Mouse (Mus musculus) embryonic facial prominence, embryonic 13.5 days (tissue): ENCODE measurements around the gene Zfp109. TPM values are rescaled to one million over a fixed set of nuclear protein-coding genes. Genes with fewer than 3 reads are reported as not detected.
A peak's percentile ranks its signal among the peaks of the same experiment; 100 is the strongest.
"Not testable (repeated sequence)": the region's sequence is repeated elsewhere in the genome, so short reads cannot be mapped to it uniquely, and the experiment has no call there.

Experiments
- ATAC-seq: fragments of 200-750 bp; cut with Nextera tagmentation; 2 replicates; pipeline ENCODE4 v1.8.0; 2017; ENCODE audit warnings: low read depth; ENCODE audit not compliant: insufficient number of reproducible peaks, insufficient read depth, low FRiP score, low TSS enrichment
- H3K27ac ChIP-seq: fragments of 300-500 bp; sonication (generic); 2 replicates; pipeline ENCODE4 v1.5.1; 2015; ENCODE audit warnings: moderate library complexity, mild to moderate bottlenecking, inconsistent platforms
- H3K27me3 ChIP-seq: fragments of 300-500 bp; sonication (generic); 2 replicates; pipeline ENCODE4 v1.6.1; 2015; ENCODE audit warnings: mild to moderate bottlenecking, inconsistent platforms
- H3K36me3 ChIP-seq: fragments of 300-500 bp; sonication (generic); 2 replicates; pipeline ENCODE4 v1.6.1; 2015; ENCODE audit warnings: mild to moderate bottlenecking, inconsistent platforms
- H3K4me1 ChIP-seq: fragments of 300-500 bp; sonication (generic); 2 replicates; pipeline ENCODE4 v1.6.1; 2015; ENCODE audit warnings: inconsistent platforms
- H3K4me2 ChIP-seq: fragments of 300-500 bp; sonication (generic); 2 replicates; pipeline ENCODE4 v1.6.1; 2015; ENCODE audit warnings: moderate library complexity, mild to moderate bottlenecking, inconsistent platforms
- H3K4me3 ChIP-seq: fragments of 300-500 bp; sonication (generic); 2 replicates; pipeline ENCODE4 v1.5.1; 2015; ENCODE audit warnings: mild to moderate bottlenecking, inconsistent platforms
- H3K9ac ChIP-seq: fragments of 300-500 bp; sonication (generic); 2 replicates; pipeline ENCODE4 v1.6.1; 2015; ENCODE audit warnings: mild to moderate bottlenecking, inconsistent platforms
- H3K9me3 ChIP-seq: fragments of 300-500 bp; sonication (generic); 2 replicates; pipeline ENCODE4 v1.6.1; 2016; ENCODE audit warnings: inconsistent platforms
- WGBS: fragments of 180-500 bp; shearing (Covaris S2); methylation state at CpG from one replicate; pipeline ENCODE4 v1.1.7; 2015; ENCODE audit warnings: mixed read lengths; 5-methylcytosine and 5-hydroxymethylcytosine counted together
- polyA plus RNA-seq: library from polyadenylated mRNA; unstranded; fragments of >200 nt; fragmentation: Nextera tagmentation; extraction: Ambion mirVana; gene quantifications from 2 replicates; pipeline ENCODE4 v1.2.1, GENCODE M21; 2015

Zfp109 gene
- 6.1 and 6.4 TPM in 2 replicates for polyA plus RNA-seq

DNA sequence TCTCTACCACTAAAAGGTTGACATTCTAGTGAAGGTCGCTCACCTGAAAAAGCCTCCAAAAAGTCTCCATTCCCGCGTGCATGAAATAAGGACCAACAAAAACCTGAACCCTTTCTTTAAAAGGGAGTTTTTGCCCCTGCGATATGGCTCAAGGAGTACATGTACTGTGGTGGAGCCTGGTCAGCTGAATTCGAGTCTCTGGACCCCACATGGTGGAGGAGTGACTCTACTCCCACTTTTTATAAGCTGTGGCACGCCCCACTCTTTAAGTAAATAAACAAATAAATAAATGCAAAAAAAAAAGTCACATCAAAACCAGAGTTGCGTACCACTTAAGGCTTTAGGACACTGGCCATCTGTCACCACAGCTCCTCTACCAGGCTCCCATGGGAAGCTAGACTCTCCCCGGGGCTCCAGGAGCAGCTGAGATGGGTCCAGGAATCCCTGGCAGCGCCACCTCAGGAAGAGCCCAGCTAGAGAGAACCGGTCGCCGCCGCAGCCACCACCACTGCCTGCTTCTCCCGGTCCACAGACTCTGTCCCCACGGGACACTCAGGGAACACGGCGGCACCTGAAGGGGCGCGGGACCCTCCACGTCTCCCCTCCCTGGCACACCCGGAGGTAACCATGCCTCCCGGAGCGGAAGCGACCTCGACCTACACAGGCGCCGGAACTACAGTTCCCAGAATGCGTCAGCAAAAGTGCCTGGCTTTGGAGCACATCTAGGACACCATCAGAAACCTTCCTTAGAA lies at the start of gene Zfp109:
Gene Zfp109 (minus strand): TSS at position 521 of the 752 bp plus-strand sequence.
- WGBS, result 4% methylated on average over 28 of the region's 28 CpGs

DNA sequence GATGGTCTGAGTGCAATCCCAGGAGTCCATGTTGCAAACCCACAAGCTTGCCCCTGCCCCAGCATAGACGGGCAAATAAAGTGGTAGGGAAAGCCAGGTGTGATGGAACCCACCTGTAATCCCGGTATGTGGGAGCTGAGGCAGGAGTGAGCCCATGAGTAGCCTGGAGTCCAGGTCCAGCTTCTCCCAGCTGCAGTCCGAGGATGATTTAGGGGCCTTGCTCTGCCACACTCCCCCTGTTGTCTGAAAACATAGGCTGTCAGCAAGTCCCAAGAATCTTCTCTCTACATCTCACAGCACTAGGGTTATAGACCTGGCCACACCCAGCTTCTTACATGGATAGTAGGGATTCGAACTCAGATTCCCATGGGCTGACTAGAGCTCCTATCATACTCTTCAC lies 49.6 kb upstream of the Zfp109 start:
- Histone ChIP-seq H3K4me3 (no peak overlapping the region), H3K4me2 (no peak overlapping the region), H3K4me1 (no peaks in the 10 kb centered on the region), H3K9me3 (peaks cover 6% of the 10 kb centered on the region), H3K36me3 (peaks cover 52% of the 10 kb centered on the region), H3K27ac (no peak overlapping the region), H3K27me3 (no peaks in the 10 kb centered on the region), H3K9ac (no peak overlapping the region)
- no peak for ATAC-seq
- WGBS, result 83% methylated on average over 4 of the region's 4 CpGs

More for the DNA sequence above, at the start of gene Zfp109:
- no peaks in the 10 kb centered on the region for H3K9me3 ChIP-seq
- peak within 1 kb of the TSS; percentile 81 for H3K4me3 ChIP-seq
- H3K27ac ChIP-seq, result no peak within 1 kb of the TSS
- peaks cover 7% of the 10 kb centered on the region for H3K4me1 ChIP-seq
- H3K9ac ChIP-seq, result peak within 1 kb of the TSS; percentile 84
- peaks cover 24% of the 10 kb centered on the region for H3K36me3 ChIP-seq
- H3K27me3 ChIP-seq, result no peaks in the 10 kb centered on the region; the same call in 1 of the 2 replicates
- ATAC-seq, result peak; percentile 67; the same call in 1 of the 2 replicates
- H3K4me2 ChIP-seq, result peak within 1 kb of the TSS; percentile 73

DNA sequence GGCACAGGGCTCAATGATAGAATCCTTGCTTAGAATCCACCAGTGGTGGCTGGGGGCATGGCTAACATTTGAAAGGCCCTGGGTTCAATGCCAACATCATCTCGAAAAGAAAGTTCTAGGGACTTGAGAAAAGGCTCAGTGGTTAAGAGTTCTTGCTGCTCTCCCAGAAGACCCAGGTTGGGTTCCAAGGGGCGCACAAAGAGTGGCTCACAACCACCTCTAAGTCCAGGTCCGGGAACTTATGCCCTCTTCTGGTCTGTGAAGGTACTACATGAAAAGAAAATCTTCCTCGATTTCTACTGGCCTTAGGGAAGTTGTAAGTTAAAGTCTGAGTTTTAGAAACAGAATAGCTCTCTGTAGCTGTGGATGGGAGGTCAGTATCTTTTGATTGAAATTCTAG lies 48.7 kb upstream of the Zfp109 start:
- Histone ChIP-seq H3K27ac (no peak overlapping the region), H3K36me3 (peaks cover 44% of the 10 kb centered on the region), H3K4me3 (no peak overlapping the region), H3K27me3 (no peaks in the 10 kb centered on the region), H3K4me1 (no peaks in the 10 kb centered on the region), H3K9ac (no peak overlapping the region), H3K9me3 (peaks cover 1% of the 10 kb centered on the region; the same call in 1 of the 2 replicates), H3K4me2 (no peak overlapping the region)
- 46% methylated on average over 4 of the region's 4 CpGs for WGBS
- ATAC-seq, result no peak

DNA sequence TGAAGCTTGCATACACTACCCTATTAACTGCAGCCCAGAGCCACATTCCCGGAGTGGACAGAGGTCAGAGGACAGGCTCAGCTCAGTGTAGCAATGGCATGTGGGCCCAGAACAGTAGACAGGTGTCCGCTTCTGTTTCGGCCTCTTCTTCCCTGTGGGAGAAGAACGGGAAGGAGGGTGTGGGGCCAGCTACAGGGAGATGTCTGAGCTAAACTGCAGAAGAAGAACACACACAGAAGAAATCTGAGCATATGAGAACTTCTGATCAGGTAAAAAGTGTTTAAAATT lies 43.4 kb upstream of the Zfp109 start:
- H3K27me3 ChIP-seq, result no peaks in the 10 kb centered on the region
- H3K4me3 ChIP-seq, result no peak overlapping the region
- no peak overlapping the region for H3K27ac ChIP-seq
- H3K9me3 ChIP-seq, result no peaks in the 10 kb centered on the region
- peaks cover 16% of the 10 kb centered on the region for H3K36me3 ChIP-seq
- no peak overlapping the region for H3K4me2 ChIP-seq
- ATAC-seq, result no peak
- H3K9ac ChIP-seq, result no peak overlapping the region
- 45% methylated on average over 4 of the region's 4 CpGs for WGBS
- H3K4me1 ChIP-seq, result no peaks in the 10 kb centered on the region

DNA sequence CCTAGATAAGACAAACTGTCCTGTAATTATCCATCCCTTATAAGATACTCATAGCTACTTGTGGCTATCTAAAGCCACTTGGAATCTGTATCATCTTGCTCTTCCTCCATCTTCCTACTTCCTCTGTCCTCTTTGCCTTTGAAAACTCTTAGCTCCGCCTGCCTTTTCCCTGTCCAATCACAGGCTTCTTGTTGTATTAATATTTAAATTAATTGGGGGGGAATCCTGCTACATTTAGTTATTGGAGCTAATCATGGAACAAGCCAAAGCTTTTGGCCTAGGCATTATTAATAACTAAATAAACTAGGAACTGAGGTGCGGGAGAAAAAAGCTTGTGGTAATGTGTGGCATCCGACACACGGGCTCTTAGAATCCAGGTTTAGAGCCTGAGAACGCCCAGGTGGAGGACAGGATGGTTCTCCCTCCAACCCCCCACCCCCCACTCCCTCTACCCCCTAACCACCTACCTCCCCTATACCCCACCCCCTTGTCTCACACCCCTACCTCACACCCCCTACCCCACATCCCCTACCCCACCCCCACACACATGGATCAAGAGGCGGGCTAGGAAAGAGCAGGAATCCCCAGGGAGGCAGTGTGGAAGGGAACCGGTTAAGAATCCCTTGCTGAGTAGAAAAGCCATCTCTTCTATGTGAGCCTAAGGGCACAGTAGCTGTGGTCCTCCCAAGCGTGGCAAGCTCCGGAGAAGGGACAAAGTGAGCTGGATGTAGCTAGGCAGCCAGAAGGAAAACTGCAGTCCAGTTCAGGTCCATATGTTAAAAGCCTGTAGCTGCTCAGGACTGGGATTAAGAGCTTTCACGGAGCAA lies 42.9 kb upstream of the Zfp109 start:
- Histone ChIP-seq H3K36me3 (peaks cover 22% of the 10 kb centered on the region), H3K4me3 (no peak overlapping the region), H3K27ac (no peak overlapping the region), H3K9ac (no peak overlapping the region), H3K9me3 (no peaks in the 10 kb centered on the region), H3K4me1 (no peaks in the 10 kb centered on the region), H3K27me3 (no peaks in the 10 kb centered on the region), H3K4me2 (no peak overlapping the region)
- WGBS, result 50% methylated on average over 10 of the region's 10 CpGs
- no peak for ATAC-seq

DNA sequence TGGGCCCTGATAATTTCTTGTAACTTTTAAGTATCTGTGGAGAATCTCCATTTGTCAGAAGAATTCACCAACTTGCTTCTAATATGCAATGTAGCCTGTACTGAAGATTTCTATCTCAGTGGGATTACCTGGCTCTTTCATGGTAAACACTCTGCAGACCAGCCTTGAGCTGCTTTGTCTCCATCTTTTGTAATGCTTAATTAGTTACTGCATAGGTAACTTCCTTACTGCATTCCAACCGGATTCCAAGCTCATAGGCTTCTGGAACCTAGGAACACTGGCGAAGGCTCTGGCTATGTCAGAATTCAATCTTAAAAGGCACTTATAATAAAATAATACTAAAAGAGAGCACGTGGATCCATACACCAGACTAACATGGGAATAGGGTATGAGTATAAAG lies 41.4 kb upstream of the Zfp109 start:
- not testable (repeated sequence) for H3K4me2 ChIP-seq, H3K4me1 ChIP-seq, H3K9me3 ChIP-seq, H3K9ac ChIP-seq, H3K4me3 ChIP-seq, H3K27me3 ChIP-seq, H3K27ac ChIP-seq, ATAC-seq
- WGBS, result 86% methylated on average over 3 of the region's 3 CpGs
- peaks cover 37% of the 10 kb centered on the region for H3K36me3 ChIP-seq

DNA sequence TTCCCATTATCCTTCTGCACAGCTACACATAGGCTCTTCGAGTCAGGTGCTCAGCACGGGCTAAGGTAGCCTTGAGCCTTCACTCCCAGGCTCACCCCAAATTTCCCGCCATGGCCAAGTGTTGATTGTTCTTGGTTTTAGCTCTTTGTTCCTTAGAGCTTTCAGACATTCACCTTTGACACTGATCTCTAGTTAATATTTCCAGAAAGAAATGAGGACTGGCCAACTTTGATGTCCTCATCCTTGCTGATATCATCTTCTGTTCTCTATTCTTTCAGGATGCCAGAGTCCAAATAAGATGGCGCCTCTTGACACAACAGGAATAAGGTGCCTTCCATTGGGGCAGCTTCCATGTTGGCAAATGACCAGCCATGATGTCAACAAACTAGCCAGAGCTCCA lies 37.1 kb upstream of the Zfp109 start:
- Histone ChIP-seq H3K27ac (no peak overlapping the region), H3K4me1 (peaks cover 4% of the 10 kb centered on the region), H3K9ac (no peak overlapping the region), H3K27me3 (no peaks in the 10 kb centered on the region), H3K36me3 (peaks cover 47% of the 10 kb centered on the region), H3K4me3 (no peak overlapping the region), H3K9me3 (no peaks in the 10 kb centered on the region), H3K4me2 (no peak overlapping the region)
- 92% methylated on average over 4 of the region's 4 CpGs for WGBS
- no peak for ATAC-seq

DNA sequence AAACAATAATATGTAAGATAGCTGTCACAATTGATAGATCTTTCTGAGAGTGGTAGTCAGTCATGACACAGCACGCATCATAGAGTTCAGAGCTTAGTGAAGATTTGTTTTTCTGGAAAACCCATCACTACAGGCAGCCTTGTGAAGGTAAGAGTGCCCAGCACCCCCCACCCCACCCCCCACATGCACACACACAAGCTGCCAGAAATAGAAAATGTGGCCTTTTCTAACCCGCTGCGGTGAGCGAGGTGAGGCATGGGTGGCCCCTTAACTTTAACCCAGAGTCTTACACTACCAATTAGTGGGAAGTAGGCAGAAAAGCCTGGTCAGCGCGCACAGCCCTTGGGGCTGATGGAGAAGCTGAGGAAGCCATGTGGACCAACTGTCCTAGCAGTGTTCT lies 33.8 kb upstream of the Zfp109 start:
- no peak overlapping the region for H3K4me3 ChIP-seq
- no peak overlapping the region for H3K9ac ChIP-seq
- peak overlapping the region; percentile 76 for H3K4me2 ChIP-seq
- no peak for ATAC-seq
- no peak overlapping the region for H3K27ac ChIP-seq
- peaks cover 34% of the 10 kb centered on the region for H3K36me3 ChIP-seq
- peaks cover 4% of the 10 kb centered on the region for H3K4me1 ChIP-seq
- WGBS, result 96% methylated on average over 6 of the region's 6 CpGs
- H3K27me3 ChIP-seq, result no peaks in the 10 kb centered on the region
- H3K9me3 ChIP-seq, result no peaks in the 10 kb centered on the region

DNA sequence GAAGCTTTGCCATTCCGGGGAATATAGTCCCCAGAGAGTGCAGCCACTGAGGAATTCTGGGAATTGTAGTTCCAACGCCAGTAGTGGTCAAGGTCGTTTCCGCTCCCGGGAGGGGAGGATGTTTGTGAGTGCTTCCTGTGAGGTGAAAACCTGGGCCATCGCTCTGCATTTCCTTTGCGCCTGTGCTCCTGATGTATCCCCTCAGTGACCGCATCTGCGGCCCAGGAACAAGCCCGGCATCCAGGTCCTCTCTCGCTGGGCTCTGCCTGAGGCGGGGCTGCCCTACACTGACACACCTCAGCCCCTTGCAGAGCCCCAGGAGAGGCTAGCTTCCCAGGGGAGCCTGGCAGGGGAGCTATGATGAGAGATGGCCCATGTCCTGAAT lies 32.9 kb upstream of the Zfp109 start, which contains the start of gene Zfp93:
Gene Zfp93 (plus strand): TSS at position 133 of the 385 bp plus-strand sequence.
- H3K4me2 ChIP-seq, result peak within 1 kb of the TSS; percentile 76
- no peaks in the 10 kb centered on the region for H3K27me3 ChIP-seq
- peak; percentile 88 for ATAC-seq
- H3K36me3 ChIP-seq, result peaks cover 28% of the 10 kb centered on the region
- peak within 1 kb of the TSS; percentile 78 for H3K27ac ChIP-seq
- no peaks in the 10 kb centered on the region for H3K9me3 ChIP-seq
- H3K4me1 ChIP-seq, result peaks cover 4% of the 10 kb centered on the region
- H3K9ac ChIP-seq, result peak within 1 kb of the TSS; percentile 85
- peak within 1 kb of the TSS; percentile 71 for H3K4me3 ChIP-seq
- WGBS, result 0% methylated on average over 12 of the region's 12 CpGs

DNA sequence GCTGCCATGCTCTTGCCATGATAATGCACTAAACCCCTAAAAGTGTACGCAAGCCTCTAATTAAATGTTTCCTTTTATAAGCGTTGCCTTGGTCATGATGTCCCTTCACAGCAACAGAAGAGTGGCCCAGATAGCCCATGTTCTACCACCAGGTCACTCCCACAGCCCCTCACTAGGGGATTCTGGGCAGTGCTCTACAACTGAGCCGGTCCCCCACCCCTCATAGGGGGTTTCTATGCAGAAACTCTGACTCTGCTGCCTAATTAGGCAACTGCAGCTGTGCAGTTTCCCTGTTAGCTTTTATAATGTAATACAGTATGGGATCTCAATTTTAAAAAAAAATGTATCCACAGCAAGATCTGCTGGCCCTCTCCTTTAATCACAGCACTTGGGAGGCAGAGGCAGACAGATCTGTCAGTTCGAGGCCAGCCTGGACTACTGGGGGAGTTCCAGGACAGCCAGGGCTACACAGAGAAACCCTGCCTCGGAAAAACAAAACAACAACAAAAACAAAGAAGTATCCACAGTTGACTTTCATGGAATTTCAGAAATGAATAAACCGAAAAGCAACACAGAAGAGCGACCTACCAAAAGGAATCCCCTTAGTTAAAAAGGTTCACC lies 32.4 kb upstream of the Zfp109 start:
- H3K4me1 ChIP-seq, result peaks cover 4% of the 10 kb centered on the region
- H3K4me3 ChIP-seq, result peak overlapping the region; percentile 71
- H3K4me2 ChIP-seq, result peak overlapping the region; percentile 76
- no peak overlapping the region for H3K27ac ChIP-seq
- no peaks in the 10 kb centered on the region for H3K27me3 ChIP-seq
- peak overlapping the region; percentile 85 for H3K9ac ChIP-seq
- no peaks in the 10 kb centered on the region for H3K9me3 ChIP-seq
- peaks cover 23% of the 10 kb centered on the region for H3K36me3 ChIP-seq
- ATAC-seq, result peak; percentile 17; the same call in 1 of the 2 replicates
- 30% methylated on average over 7 of the region's 7 CpGs for WGBS

DNA sequence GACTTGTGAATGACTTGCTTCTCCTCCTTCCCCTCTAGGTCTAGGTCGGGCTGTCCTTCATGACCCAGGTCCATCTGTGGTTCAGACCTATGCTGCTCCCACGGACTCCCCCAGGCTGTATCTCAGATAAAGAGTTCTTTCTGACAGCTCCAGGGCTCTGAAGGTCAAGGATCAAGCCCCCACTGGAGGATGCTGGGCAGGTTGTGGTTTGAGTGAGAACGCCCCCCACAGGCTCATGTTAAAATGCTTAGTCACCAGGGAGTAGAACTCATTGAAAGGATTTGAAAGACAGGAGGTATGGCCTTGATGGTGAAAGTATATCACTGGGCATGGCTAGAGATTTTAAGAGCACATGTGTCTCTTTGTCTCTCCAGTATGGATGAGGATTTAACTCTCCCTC lies 31.9 kb upstream of the Zfp109 start:
- Histone ChIP-seq H3K4me3 (no peak overlapping the region; the same call in 1 of the 2 replicates), H3K4me1 (peaks cover 4% of the 10 kb centered on the region), H3K36me3 (peaks cover 18% of the 10 kb centered on the region), H3K9me3 (no peaks in the 10 kb centered on the region), H3K27ac (no peak overlapping the region), H3K27me3 (no peaks in the 10 kb centered on the region), H3K4me2 (peak overlapping the region; percentile 76; the same call in 1 of the 2 replicates), H3K9ac (no peak overlapping the region)
- ATAC-seq, result no peak
- 80% methylated on average over 3 of the region's 3 CpGs for WGBS
